Mouse (Mus musculus): ENCODE data around the gene Vmn1r17. TPM values are rescaled to one million over a fixed set of nuclear protein-coding genes. Genes with fewer than 3 reads are reported as not detected.

Vmn1r17 gene
- polyA plus RNA-seq, 1 experiment from 2014 or later = not detected

Other genes with a start within 250 kb of the Vmn1r17 start
- gene Vmn1r11, start 230.3 kb downstream of the Vmn1r17 start, polyA plus RNA-seq (2014; fragmentation: Nextera tagmentation; extraction: Ambion mirVana) = not detected in 2 replicates
- gene Vmn1r12, start 206.8 kb downstream of the Vmn1r17 start, polyA plus RNA-seq (2014; fragmentation: Nextera tagmentation; extraction: Ambion mirVana) = not detected in 2 replicates
- gene Vmn1r13, start 160.4 kb downstream of the Vmn1r17 start, polyA plus RNA-seq (2014; fragmentation: Nextera tagmentation; extraction: Ambion mirVana) = not detected in 2 replicates
- not detected in 2 replicates for gene Vmn1r14, start 132.0 kb downstream of the Vmn1r17 start, polyA plus RNA-seq (2014; fragmentation: Nextera tagmentation; extraction: Ambion mirVana)
- not detected in 2 replicates for gene Vmn1r15, start 105.8 kb downstream of the Vmn1r17 start, polyA plus RNA-seq (2014; fragmentation: Nextera tagmentation; extraction: Ambion mirVana)
- gene Vmn1r16, start 34.2 kb downstream of the Vmn1r17 start, polyA plus RNA-seq (2014; fragmentation: Nextera tagmentation; extraction: Ambion mirVana) = not detected in 2 replicates
- not detected in 2 replicates for gene Vmn1r18, start 32.1 kb upstream of the Vmn1r17 start, polyA plus RNA-seq (2014; fragmentation: Nextera tagmentation; extraction: Ambion mirVana)
- gene Vmn1r19, start 40.1 kb upstream of the Vmn1r17 start, polyA plus RNA-seq (2014; fragmentation: Nextera tagmentation; extraction: Ambion mirVana) = not detected in 2 replicates
- not detected in 2 replicates for gene Vmn1r20, start 65.2 kb upstream of the Vmn1r17 start, polyA plus RNA-seq (2014; fragmentation: Nextera tagmentation; extraction: Ambion mirVana)
- gene Ppm1k, start 171.7 kb upstream of the Vmn1r17 start, polyA plus RNA-seq (2014; fragmentation: Nextera tagmentation; extraction: Ambion mirVana) = 4.0 and 4.4 TPM in 2 replicates
- 2.5 and 2.9 TPM in 2 replicates for gene Herc6, start 217.3 kb upstream of the Vmn1r17 start, polyA plus RNA-seq (2014; fragmentation: Nextera tagmentation; extraction: Ambion mirVana)

Measured in neural tube, embryonic 11.5 days (tissue).